Mouse (Mus musculus): ENCODE measurements around the gene Capn5.

DNA sequence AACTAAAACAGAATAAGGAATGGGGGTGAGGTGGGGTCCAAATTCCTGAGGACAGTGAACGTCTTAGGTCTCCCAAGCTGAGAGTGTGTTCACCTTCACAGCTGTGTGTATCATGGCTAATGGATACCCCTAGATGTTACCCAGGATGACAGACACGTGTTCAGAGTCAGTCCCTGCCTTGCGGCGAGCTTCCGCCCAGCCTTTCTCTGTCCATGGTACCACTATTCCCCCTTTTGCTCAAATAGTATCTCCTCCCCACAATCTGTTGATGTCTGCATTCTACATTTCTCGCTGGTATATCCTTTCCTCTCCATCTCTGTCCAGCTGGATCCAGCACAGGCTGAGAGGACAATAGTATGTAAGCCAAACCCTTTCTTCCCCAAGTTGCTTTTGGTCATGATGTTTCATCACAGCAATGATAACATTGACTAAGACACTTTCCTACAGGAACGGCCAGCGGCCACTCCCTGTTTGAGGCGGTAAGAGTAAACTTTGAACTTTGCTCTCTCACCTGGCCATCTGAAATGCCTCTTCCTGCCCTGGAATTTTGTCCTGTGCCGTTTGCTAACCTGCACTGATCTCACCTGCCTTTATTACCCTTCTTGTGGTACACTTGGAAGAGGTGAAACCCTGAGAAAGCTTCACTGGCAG is 17.2 kb upstream of the Capn5 start:
- TF ChIP-seq POLR2A (IDR thresholded peaks at IDR 0.05; ENCODE audit: insufficient read depth, low read length) (no peak), EP300 (IDR thresholded peaks at IDR 0.05; ENCODE audit: insufficient read depth, low read depth, low read length) (no peak), CTCF (IDR thresholded peaks at IDR 0.05; ENCODE audit: low read depth, low read length) (no peak)
